Mouse (Mus musculus) megakaryocyte progenitor cell, adult 5-6 weeks (primary cell): ENCODE results near the gene Spata33. TPM values are rescaled to one million over a fixed set of nuclear protein-coding genes. Genes with fewer than 3 reads are reported as not detected.

ENCODE experiments used
- ATAC-seq: replicated peaks from 2 replicates; pipeline ENCODE4 v1.8.0; 2016; ENCODE audit warnings: mild to moderate bottlenecking, moderate TSS enrichment, inconsistent platforms; ENCODE audit not compliant: poor library complexity
- total RNA-seq, 2 experiments: library from RNA; stranded (forward) in 1 of 2; stranded (reverse) in 1 of 2; fragments of 157-497, 149-512 nt in 1 of 2; fragments of 200-1000 nt in 1 of 2; gene quantifications; 2 replicates each; pipeline versions ENCODE4 v1.2.3 to v1.2.4; 2015 to 2017

Spata33 gene
- total RNA-seq, 2 experiments from 2014 or later = 0.37 to 1.9 TPM

GRCm38 (mm10) chr8:123267926-123268656 lies 55.5 kb downstream of the Spata33 start:
- ATAC-seq = no peak

GRCm38 (mm10) chr8:123271147-123271546 lies 58.5 kb downstream of the Spata33 start:
- no peak for ATAC-seq

Other genes starting within 250 kb of the Spata33 start
- 76.4 and 79.6 TPM in 2 replicates for gene Ankrd11, start 170.6 kb upstream of the Spata33 start, total RNA-seq (2015)
- gene Ankrd11, start 170.6 kb upstream of the Spata33 start, total RNA-seq (2017) = 69.2 and 72.6 TPM in 2 replicates
- gene Spg7, start 149.9 kb upstream of the Spata33 start, total RNA-seq (2015) = 33.1 and 49.6 TPM in 2 replicates
- 61.1 and 74.1 TPM in 2 replicates for gene Spg7, start 149.9 kb upstream of the Spata33 start, total RNA-seq (2017)
- 1,201 and 1,251 TPM in 2 replicates for gene Rpl13, start 110.5 kb upstream of the Spata33 start, total RNA-seq (2015)
- 3,072 and 3,507 TPM in 2 replicates for gene Rpl13, start 110.5 kb upstream of the Spata33 start, total RNA-seq (2017)
- not detected in 2 replicates for gene Cpne7, start 95.5 kb upstream of the Spata33 start, total RNA-seq (2015)
- gene Cpne7, start 95.5 kb upstream of the Spata33 start, total RNA-seq (2017) = not detected in 2 replicates
- gene Sult5a1, start 54.5 kb upstream of the Spata33 start, total RNA-seq (2015) = not detected in 2 replicates
- not detected in 2 replicates for gene Sult5a1, start 54.5 kb upstream of the Spata33 start, total RNA-seq (2017)
- not detected in 2 replicates for gene Dpep1, start 26.6 kb upstream of the Spata33 start, total RNA-seq (2015)
- gene Dpep1, start 26.6 kb upstream of the Spata33 start, total RNA-seq (2017) = not detected in 2 replicates
- gene Chmp1a, start 69 bp upstream of the Spata33 start, total RNA-seq (2015) = 11.6 and 18.4 TPM in 2 replicates
- gene Chmp1a, start 69 bp upstream of the Spata33 start, total RNA-seq (2017) = 24.5 and 26.7 TPM in 2 replicates
- gene Cdk10, start 12.0 kb downstream of the Spata33 start, total RNA-seq (2015) = 16.1 and 17.1 TPM in 2 replicates
- 34.9 and 38.6 TPM in 2 replicates for gene Cdk10, start 12.0 kb downstream of the Spata33 start, total RNA-seq (2017)
- 1.7 and 2.1 TPM in 2 replicates for gene Spata2l, start 23.4 kb downstream of the Spata33 start, total RNA-seq (2015)
- 1.2 and 1.7 TPM in 2 replicates for gene Spata2l, start 23.4 kb downstream of the Spata33 start, total RNA-seq (2017)
- gene Zfp276, start 41.4 kb downstream of the Spata33 start, total RNA-seq (2015) = 6.8 and 8.8 TPM in 2 replicates
- 5.8 and 13.2 TPM in 2 replicates for gene Zfp276, start 41.4 kb downstream of the Spata33 start, total RNA-seq (2017)
- gene Vps9d1, start 41.5 kb downstream of the Spata33 start, total RNA-seq (2015) = 7.6 and 10.2 TPM in 2 replicates
- gene Vps9d1, start 41.5 kb downstream of the Spata33 start, total RNA-seq (2017) = 10.3 and 16.2 TPM in 2 replicates
- gene Fanca, start 105.7 kb downstream of the Spata33 start, total RNA-seq (2015) = 38.1 and 41.3 TPM in 2 replicates
- gene Fanca, start 105.7 kb downstream of the Spata33 start, total RNA-seq (2017) = 32.1 and 34.5 TPM in 2 replicates
- gene Spire2, start 119.9 kb downstream of the Spata33 start, total RNA-seq (2015) = 0.07 TPM in 1 of 2 replicates, not detected in the other
- gene Spire2, start 119.9 kb downstream of the Spata33 start, total RNA-seq (2017) = 1.3 TPM in 1 of 2 replicates, not detected in the other
- gene Tcf25, start 160.9 kb downstream of the Spata33 start, total RNA-seq (2015) = 73.1 and 90.2 TPM in 2 replicates
- 89.8 and 94.1 TPM in 2 replicates for gene Tcf25, start 160.9 kb downstream of the Spata33 start, total RNA-seq (2017)
- gene Mc1r, start 194.3 kb downstream of the Spata33 start, total RNA-seq (2015) = not detected in 2 replicates
- 0.12 and 0.14 TPM in 2 replicates for gene Mc1r, start 194.3 kb downstream of the Spata33 start, total RNA-seq (2017)
- 0.15 TPM in 1 of 2 replicates, not detected in the other for gene Tubb3, start 198.6 kb downstream of the Spata33 start, total RNA-seq (2015)
- 0.17 TPM in 1 of 2 replicates, not detected in the other for gene Tubb3, start 198.6 kb downstream of the Spata33 start, total RNA-seq (2017)
- 30.0 and 33.6 TPM in 2 replicates for gene Def8, start 210.7 kb downstream of the Spata33 start, total RNA-seq (2015)
- gene Def8, start 210.7 kb downstream of the Spata33 start, total RNA-seq (2017) = 47.5 and 63.1 TPM in 2 replicates